Mouse (Mus musculus): ENCODE data around the gene Elmo3. TPM values are rescaled to one million over a fixed set of nuclear protein-coding genes. Genes with fewer than 3 reads are reported as not detected.

Elmo3 gene
- total and polyA plus RNA-seq, 3 experiments, result 0.70 to 2.8 (median 0.73) TPM

DNA sequence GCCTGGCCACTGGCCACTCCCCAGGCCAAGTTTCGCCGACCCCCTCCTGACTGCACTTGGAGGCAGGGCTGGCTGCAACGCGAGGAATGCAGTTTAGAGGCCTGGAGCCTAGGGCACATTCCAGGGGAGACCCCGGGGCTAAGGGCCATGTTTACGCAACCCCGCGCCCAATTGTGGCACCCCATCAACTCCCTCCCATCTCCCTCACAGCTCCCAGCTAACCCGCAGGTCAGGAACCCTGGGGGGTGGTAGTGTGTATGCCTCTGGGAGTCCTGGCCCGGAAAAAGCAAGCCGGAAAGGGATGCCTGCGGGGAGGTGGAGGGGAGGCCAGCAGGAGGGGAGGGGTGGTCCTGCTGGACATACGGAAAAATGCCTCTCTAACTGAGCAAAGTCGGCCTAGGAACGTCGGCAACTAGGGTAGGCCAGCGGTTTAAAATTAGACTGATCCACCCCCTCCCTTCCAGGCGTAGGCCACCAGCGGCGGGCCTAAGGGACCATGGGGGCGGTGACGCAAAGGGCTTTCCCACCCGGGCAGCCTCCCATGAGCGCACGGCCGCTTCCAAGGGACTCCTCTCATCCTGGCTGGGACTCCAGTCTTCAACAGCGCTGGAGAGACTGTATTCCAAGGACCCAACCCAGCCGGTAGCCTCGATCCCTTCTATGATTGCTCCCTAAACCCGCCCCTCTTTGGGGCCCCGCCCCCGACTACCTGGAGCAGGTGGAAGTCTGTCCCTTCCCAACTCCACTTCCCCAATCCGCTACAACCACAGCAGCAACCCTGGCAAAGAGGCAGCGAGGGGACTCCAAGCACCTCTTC is 41.4 kb downstream of the Elmo3 start:
- H3K4me3 ChIP-seq, result peak overlapping the region; percentile 98
- H3K4me1 ChIP-seq (ENCODE audit: control insufficient read depth, insufficient read depth, low read length), result peaks cover 4% of the 10 kb centered on the region
- peak overlapping the region; percentile 81 for H3K27ac ChIP-seq
- peak; percentile 45; the same call in 1 of the 2 replicates for TF ChIP-seq POLR2A (IDR thresholded peaks at IDR 0.05; ENCODE audit: insufficient read depth, low read depth, low read length)
- TF ChIP-seq CTCF (IDR thresholded peaks at IDR 0.05), result no peak
- TF ChIP-seq EP300 (IDR thresholded peaks at IDR 0.05; ENCODE audit: insufficient read depth, low read depth, low read length), result peak; percentile 46; the same call in 1 of the 2 replicates
- peaks cover 1% of the 10 kb centered on the region; the same call in 1 of the 2 replicates for H3K27me3 ChIP-seq (ENCODE audit: control insufficient read depth, insufficient read depth, low read length)
- no peaks in the 10 kb centered on the region; the same call in 1 of the 2 replicates for H3K36me3 ChIP-seq (ENCODE audit: control insufficient read depth, insufficient read depth, low read length)
- intact Hi-C loops (cut with DNase I), result loop anchor here (2.0 kb wide), 1 partner anchor 20 kb away; the partner anchor contains the start of genes Lrrc29 and Tmem208
- H3K9ac ChIP-seq (ENCODE audit: low read depth, low read length), result peak overlapping the region; percentile 67
- peak; percentile 83 for DNase-seq
- no peaks in the 10 kb centered on the region for H3K79me2 ChIP-seq (replicated peaks; ENCODE audit: control insufficient read depth, insufficient read depth, low read length)
- 2% methylated on average over 34 of the region's 34 CpGs for WGBS

DNA sequence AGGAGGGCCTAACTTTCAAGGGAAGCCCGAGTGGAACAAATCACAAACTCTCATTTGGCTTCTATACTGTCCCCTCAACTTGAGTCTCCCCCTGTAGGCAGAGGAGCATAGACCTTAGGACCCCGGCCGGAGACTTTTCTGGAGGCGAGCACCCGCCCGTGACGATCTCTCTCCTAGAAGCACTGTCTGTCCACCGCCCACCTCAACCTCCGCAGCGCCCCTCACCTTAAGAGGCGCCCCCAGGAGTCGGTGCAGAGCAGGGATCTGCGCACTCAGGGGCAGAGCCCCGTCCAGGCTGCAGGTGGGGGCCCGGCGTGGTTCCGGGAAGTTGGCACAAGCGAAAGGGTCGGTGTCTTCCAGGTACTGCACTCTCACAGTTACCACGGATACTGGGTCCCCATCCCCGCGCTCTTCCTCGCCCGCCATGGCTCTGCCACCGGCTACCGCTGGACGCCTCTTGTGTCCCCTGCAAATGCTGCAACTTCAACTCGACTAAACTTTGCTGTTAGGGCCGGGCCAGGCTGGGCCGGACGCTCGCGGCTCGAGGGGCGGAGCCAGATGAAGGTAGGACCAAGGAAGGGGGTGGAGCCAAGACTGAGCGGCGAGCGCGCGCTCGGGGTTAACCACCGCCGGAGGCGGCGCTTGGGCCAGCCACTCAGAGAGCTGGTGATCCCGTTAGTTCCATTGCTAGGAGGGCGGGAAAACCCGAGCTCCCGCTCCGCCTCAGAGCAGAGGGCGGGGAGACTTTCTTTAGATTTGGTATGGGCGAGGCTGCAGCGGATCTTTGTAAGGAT is 42.2 kb downstream of the Elmo3 start, which contains the start of gene Fhod1:
Gene Fhod1, minus strand, starts transcription at position 526 of the 794 bp plus-strand sequence.
- DNase-seq, result peak; percentile 91 to 97
- no peaks in the 10 kb centered on the region; the same call in 1 of the 2 replicates for H3K36me3 ChIP-seq (ENCODE audit: control insufficient read depth, insufficient read depth, low read length)
- intact Hi-C loops (cut with DNase I), result loop anchor here (2.0 kb wide), 1 partner anchor 21 kb away; the partner anchor contains the start of genes Lrrc29 and Tmem208
- TF ChIP-seq CTCF (IDR thresholded peaks at IDR 0.05), result peak; percentile 40
- peak; percentile 89 for TF ChIP-seq POLR2A (IDR thresholded peaks at IDR 0.05; ENCODE audit: insufficient read depth, low read depth, low read length)
- TF ChIP-seq EP300 (IDR thresholded peaks at IDR 0.05; ENCODE audit: insufficient read depth, low read depth, low read length), result no peak
- peak within 1 kb of the TSS; percentile 98 for H3K4me3 ChIP-seq
- peaks cover 4% of the 10 kb centered on the region for H3K4me1 ChIP-seq (ENCODE audit: control insufficient read depth, insufficient read depth, low read length)
- peaks cover 1% of the 10 kb centered on the region; the same call in 1 of the 2 replicates for H3K27me3 ChIP-seq (ENCODE audit: control insufficient read depth, insufficient read depth, low read length)
- peak within 1 kb of the TSS; percentile 81 for H3K27ac ChIP-seq
- H3K79me2 ChIP-seq (replicated peaks; ENCODE audit: control insufficient read depth, insufficient read depth, low read length), result no peaks in the 10 kb centered on the region
- under 1% methylated on average over 53 of the region's 53 CpGs for WGBS
- peak within 1 kb of the TSS; percentile 75 for H3K9ac ChIP-seq (ENCODE audit: low read depth, low read length)

DNA sequence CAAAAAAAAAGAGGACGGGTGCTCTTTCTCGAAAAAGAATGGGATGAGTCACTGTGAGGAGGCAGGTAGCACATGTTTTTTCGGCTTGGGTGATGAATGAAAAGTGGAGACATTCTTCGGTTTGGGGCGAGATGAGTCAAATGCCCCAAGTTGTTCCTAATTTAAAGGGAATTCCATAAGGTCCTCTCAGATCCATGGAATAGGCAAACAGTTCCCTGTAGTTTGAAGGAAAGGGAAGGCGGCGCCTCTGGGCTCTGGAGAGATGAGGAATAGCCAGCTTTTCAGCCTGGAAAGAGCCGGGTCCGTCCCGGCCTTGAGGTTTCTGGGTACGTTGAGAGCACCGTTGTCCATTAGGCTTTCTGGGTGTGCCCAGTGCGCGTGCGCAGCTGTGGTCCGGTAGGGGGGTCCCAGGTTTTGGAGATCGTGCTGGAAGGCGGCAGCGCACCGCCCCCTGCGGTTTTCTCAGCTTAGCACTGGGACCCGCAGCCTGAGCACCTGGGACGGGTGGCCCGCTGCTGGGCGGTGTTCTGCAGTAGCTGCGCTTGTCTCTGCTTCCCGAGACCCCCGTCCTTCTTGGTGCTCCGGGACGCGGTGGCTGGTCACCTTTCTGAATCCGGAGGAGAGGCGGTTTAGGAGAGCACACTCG is 43.2 kb downstream of the Elmo3 start, which contains the start of gene Slc9a5:
Gene Slc9a5, plus strand, starts transcription at position 394 of the 646 bp plus-strand sequence.
- Histone ChIP-seq H3K27me3 (ENCODE audit: control insufficient read depth, insufficient read depth, low read length) (peaks cover 1% of the 10 kb centered on the region; the same call in 1 of the 2 replicates), H3K27ac (peak within 1 kb of the TSS; percentile 81), H3K9ac (ENCODE audit: low read depth, low read length) (peak within 1 kb of the TSS; percentile 75), H3K36me3 (ENCODE audit: control insufficient read depth, insufficient read depth, low read length) (no peaks in the 10 kb centered on the region; the same call in 1 of the 2 replicates), H3K79me2 (replicated peaks; ENCODE audit: control insufficient read depth, insufficient read depth, low read length) (no peaks in the 10 kb centered on the region), H3K4me3 (peak within 1 kb of the TSS; percentile 98), H3K4me1 (ENCODE audit: control insufficient read depth, insufficient read depth, low read length) (peaks cover 4% of the 10 kb centered on the region)
- TF ChIP-seq CTCF (IDR thresholded peaks at IDR 0.05) (peak; percentile 44), EP300 (IDR thresholded peaks at IDR 0.05; ENCODE audit: insufficient read depth, low read depth, low read length) (no peak), POLR2A (IDR thresholded peaks at IDR 0.05; ENCODE audit: insufficient read depth, low read depth, low read length) (no peak)
- peak; percentile 61 to 67 for DNase-seq
- intact Hi-C loops (cut with DNase I), result no loop called here
- WGBS, result under 1% methylated on average over 34 of the region's 34 CpGs

DNA sequence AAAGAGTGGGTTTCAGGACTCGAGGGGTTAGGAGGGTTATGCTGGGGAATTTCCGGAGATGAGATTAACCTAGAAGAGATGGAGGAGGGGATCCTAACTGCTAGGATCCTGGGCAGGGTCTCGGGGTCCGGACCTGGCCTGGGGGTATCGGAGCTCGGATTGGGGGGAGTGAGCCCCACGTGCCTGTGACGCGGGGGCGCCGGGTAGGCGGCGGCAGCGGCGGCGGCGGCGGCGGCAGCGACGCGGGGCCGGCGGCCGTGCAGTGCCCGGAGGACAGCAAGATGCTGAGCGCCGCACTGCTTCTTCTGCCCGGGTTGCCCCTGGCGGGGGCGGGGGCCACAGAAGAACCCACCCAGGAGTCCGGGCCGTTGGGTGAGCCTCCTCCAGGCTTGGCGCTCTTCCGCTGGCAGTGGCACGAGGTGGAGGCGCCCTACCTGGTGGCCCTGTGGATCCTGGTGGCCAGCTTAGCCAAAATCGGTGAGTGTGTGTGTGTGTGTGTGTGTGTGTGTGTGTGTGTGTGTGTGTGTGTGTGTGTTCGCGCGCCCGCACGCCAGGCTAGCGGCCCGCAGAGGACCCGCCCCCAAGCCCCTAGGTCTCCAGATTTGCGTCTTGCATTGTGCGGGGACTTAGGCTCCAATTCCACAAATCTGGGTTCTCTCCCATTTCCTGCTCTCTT is 43.8 kb downstream of the Elmo3 start:
- Histone ChIP-seq H3K4me1 (ENCODE audit: control insufficient read depth, insufficient read depth, low read length) (peaks cover 4% of the 10 kb centered on the region), H3K27ac (no peak overlapping the region), H3K27me3 (ENCODE audit: control insufficient read depth, insufficient read depth, low read length) (peaks cover 1% of the 10 kb centered on the region; the same call in 1 of the 2 replicates), H3K9ac (ENCODE audit: low read depth, low read length) (peak overlapping the region; percentile 75), H3K4me3 (peak overlapping the region; percentile 98), H3K36me3 (ENCODE audit: control insufficient read depth, insufficient read depth, low read length) (no peaks in the 10 kb centered on the region; the same call in none of the 2 replicates), H3K79me2 (replicated peaks; ENCODE audit: control insufficient read depth, insufficient read depth, low read length) (no peaks in the 10 kb centered on the region)
- peak; percentile 42 to 50 for DNase-seq
- intact Hi-C loops (cut with DNase I), result no loop called here
- WGBS, result 3% methylated on average over 30 of the region's 48 CpGs
- no peak for TF ChIP-seq EP300 (IDR thresholded peaks at IDR 0.05; ENCODE audit: insufficient read depth, low read depth, low read length)
- no peak for TF ChIP-seq CTCF (IDR thresholded peaks at IDR 0.05)
- no peak for TF ChIP-seq POLR2A (IDR thresholded peaks at IDR 0.05; ENCODE audit: insufficient read depth, low read depth, low read length)

DNA sequence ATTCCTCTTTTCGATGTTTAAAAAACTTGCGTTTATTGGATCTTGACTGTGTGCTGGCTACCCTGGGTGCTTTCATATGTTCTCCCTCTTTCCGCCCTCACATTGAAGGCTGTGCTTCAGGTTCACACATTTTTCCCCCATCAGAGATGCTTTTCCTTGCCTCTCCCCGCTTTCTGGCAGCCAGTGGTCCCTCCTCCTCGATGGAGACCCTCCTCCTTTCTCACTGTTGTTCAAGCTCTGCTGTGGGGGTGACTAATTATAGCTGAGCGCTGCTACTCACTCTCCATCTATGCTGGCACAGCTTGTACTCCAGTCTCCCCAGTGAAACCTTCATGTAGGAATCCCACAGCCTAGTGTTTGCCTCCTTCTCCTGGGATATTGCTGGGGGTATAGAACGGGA is 44.8 kb downstream of the Elmo3 start:
- Histone ChIP-seq H3K4me1 (ENCODE audit: control insufficient read depth, insufficient read depth, low read length) (peaks cover 11% of the 10 kb centered on the region), H3K27me3 (ENCODE audit: control insufficient read depth, insufficient read depth, low read length) (peaks cover 1% of the 10 kb centered on the region; the same call in 1 of the 2 replicates), H3K9ac (ENCODE audit: low read depth, low read length) (no peak overlapping the region), H3K36me3 (ENCODE audit: control insufficient read depth, insufficient read depth, low read length) (no peaks in the 10 kb centered on the region; the same call in none of the 2 replicates), H3K79me2 (replicated peaks; ENCODE audit: control insufficient read depth, insufficient read depth, low read length) (no peaks in the 10 kb centered on the region), H3K4me3 (no peak overlapping the region), H3K27ac (no peak overlapping the region)
- DNase-seq, result no peak
- WGBS, result 59% methylated on average over 7 of the region's 7 CpGs
- intact Hi-C loops (cut with DNase I), result no loop called here
- TF ChIP-seq EP300 (IDR thresholded peaks at IDR 0.05; ENCODE audit: insufficient read depth, low read depth, low read length) (no peak), CTCF (IDR thresholded peaks at IDR 0.05) (no peak), POLR2A (IDR thresholded peaks at IDR 0.05; ENCODE audit: insufficient read depth, low read depth, low read length) (no peak)
